Mouse (Mus musculus) limb, embryonic 11.5 days (tissue): Measurements from ENCODE around the gene C330021F23Rik. TPM values are rescaled to one million over a fixed set of nuclear protein-coding genes. Genes with fewer than 3 reads are reported as not detected.

Experiments
- polyA plus RNA-seq: library from polyadenylated mRNA; unstranded; fragments of >200 nt; fragmentation: Nextera tagmentation; extraction: Ambion mirVana; gene quantifications from 2 replicates; pipeline ENCODE4 v1.2.1, GENCODE M21; 2014

Gene C330021F23Rik
- polyA plus RNA-seq, 1 experiment from 2014 or later: 3.9 TPM

Other genes with a start within 250 kb of the C330021F23Rik start
- not detected in 2 replicates for gene A430078G23Rik, start 214.6 kb upstream of the C330021F23Rik start, polyA plus RNA-seq
- gene Arhgef18, start 175.0 kb upstream of the C330021F23Rik start, polyA plus RNA-seq: 8.2 TPM in 2 replicates
- 2.9 and 3.8 TPM in 2 replicates for gene Pex11g, start 100.3 kb upstream of the C330021F23Rik start, polyA plus RNA-seq
- 0.13 TPM in 1 of 2 replicates, not detected in the other for gene Tex45, start 97.1 kb upstream of the C330021F23Rik start, polyA plus RNA-seq
- gene Zfp358, start 74.9 kb upstream of the C330021F23Rik start, polyA plus RNA-seq: 28.3 and 39.0 TPM in 2 replicates
- gene Mcoln1, start 67.5 kb upstream of the C330021F23Rik start, polyA plus RNA-seq: 44.1 and 46.5 TPM in 2 replicates
- gene Pnpla6, start 52.6 kb upstream of the C330021F23Rik start, polyA plus RNA-seq: 13.4 and 15.7 TPM in 2 replicates
- 6.0 and 7.4 TPM in 2 replicates for gene Camsap3, start 19.3 kb downstream of the C330021F23Rik start, polyA plus RNA-seq
- 61.3 and 68.1 TPM in 2 replicates for gene Xab2, start 53.3 kb downstream of the C330021F23Rik start, polyA plus RNA-seq
- gene Pet100, start 53.6 kb downstream of the C330021F23Rik start, polyA plus RNA-seq: 106 and 107 TPM in 2 replicates
- gene Pcp2, start 57.6 kb downstream of the C330021F23Rik start, polyA plus RNA-seq: 2.6 and 4.5 TPM in 2 replicates
- 20.3 and 27.9 TPM in 2 replicates for gene Stxbp2, start 63.0 kb downstream of the C330021F23Rik start, polyA plus RNA-seq
- gene Retn, start 87.8 kb downstream of the C330021F23Rik start, polyA plus RNA-seq: not detected in 2 replicates
- gene Mcemp1, start 97.8 kb downstream of the C330021F23Rik start, polyA plus RNA-seq: 0.09 TPM in 1 of 2 replicates, not detected in the other
- gene Fcor, start 104.4 kb downstream of the C330021F23Rik start, polyA plus RNA-seq: 11.0 and 14.1 TPM in 2 replicates
- gene Trappc5, start 108.3 kb downstream of the C330021F23Rik start, polyA plus RNA-seq: 31.9 and 36.5 TPM in 2 replicates
- gene Fcer2a, start 126.2 kb downstream of the C330021F23Rik start, polyA plus RNA-seq: 0.24 TPM in 1 of 2 replicates, not detected in the other
- gene Clec4g, start 152.7 kb downstream of the C330021F23Rik start, polyA plus RNA-seq: 0.16 TPM in 1 of 2 replicates, not detected in the other
- not detected in 2 replicates for gene Cd209a, start 181.0 kb downstream of the C330021F23Rik start, polyA plus RNA-seq